Mouse (Mus musculus): Measurements from ENCODE around the gene Pkig.

Pkig gene

DNA sequence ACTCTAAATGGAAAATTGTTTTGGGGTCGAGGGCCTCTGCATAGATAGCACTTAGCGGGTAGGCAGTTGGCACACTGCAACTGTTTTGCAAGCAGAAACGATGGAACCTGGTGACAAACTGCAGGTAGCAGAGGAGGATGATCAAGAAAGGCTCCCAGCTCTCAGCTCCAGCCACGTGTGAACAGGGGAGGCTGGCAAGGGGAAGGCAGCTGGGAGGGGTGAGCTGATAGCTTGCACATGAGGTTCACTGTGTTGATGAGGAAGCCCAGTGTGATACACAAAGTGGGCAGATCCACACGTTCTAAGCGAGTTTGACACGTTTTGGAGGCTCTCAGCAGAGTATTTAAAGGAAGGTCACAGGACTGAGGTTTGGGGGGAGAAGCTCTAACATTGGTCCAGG, 54.3 kb downstream of the Pkig start:
- DNase-seq, result no peak

DNA sequence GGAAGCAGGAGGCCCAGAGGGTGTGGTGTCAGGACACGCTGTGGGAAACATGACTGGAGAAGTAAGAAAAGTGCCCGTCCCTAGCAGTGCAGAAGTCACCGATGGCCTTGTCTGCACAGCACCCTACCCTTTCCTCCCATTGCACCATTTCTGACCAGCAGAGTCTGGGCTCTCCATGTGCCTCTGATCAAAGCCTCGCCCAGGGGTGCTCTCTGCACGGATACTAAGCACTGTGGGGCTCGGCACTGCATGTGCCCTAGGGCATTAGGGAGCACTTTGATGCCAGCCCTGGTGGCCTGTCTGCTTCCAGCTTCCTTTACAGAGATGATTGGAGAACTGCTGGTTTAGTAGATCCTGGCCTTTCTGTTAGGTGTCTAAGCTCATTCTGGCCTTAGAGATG, 54.7 kb downstream of the Pkig start:
- DNase-seq, result no peak

DNA sequence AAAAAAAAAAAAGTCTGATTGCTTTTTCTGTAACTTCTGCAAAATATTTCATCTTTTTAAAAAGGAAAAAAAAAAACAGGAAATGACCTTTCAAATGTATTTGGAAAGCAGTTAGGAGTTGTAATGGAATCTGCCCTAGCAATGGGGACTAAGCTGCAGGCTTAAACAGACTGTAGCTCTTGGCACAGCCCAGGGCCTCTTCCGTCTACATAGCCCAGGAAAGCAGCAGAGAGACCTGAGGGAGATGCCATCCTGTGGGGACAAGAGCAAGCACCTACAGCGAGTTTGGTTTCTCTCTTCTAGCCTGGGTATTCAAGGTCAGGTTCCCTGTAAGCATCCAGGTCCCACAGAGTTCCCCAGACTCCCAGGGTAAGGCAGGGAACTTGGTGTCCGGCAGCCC, 55.2 kb downstream of the Pkig start:
- DNase-seq, result no peak

DNA sequence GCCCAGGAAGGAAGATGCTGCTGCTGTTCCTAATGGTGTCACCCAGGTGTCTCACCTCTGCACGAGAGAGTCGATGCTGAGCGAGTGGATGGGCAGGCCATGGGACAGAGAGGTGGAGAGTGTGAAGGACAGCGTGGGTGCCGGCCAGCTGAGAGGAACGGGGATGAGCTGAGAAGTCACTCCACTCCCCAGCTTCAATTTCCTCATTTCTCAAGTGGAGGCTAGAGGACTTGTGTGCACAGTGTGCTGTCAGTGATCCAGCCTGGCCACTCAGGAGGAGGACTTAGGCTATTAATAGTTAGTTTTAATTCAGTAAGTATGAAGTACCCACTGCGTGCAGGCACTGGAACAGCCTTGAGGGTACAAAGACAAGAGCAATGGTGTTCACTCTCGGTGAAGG, 58.3 kb downstream of the Pkig start:
- no peak for DNase-seq

DNA sequence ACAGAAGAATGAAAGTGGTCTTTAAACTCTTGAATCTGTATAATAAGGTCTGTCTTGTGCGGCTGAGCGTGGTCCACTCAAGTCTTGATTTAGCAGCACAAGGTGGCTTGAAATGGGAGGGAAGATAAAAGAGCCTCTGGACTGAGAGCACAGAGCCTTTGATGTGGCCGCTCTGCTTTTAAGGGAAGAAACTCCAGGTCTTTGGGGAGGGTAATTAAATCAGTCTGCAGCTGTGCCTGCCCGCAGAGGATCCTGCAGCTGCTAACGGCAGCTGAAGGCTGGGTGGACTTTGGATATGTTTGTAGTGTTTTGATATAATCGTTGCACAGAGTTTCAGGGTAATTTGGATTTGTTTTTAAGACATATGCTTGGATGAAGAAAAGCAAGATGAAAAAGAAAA, 58.7 kb downstream of the Pkig start:
- peak; percentile 74 for DNase-seq

DNA sequence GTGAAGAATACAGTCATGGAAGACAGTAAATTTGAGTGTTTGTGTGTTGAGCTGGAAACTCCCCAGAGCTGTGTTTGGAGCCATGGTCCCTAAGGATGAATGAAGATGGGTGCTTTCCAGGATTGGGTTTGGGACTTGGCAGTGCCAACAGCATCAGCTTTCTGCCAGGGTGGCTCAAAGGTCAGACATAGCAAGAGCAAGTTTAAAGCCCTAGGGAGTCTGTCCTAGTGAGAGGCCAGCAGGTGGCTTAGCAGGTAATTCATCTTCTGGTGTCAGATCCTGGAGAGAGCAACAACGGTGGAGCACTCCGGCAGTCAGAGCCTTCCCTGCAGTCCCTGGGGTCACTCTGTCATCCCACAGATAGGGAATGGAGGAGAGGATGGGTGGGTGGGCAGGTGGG, 60.3 kb downstream of the Pkig start:
- DNase-seq, result no peak

DNA sequence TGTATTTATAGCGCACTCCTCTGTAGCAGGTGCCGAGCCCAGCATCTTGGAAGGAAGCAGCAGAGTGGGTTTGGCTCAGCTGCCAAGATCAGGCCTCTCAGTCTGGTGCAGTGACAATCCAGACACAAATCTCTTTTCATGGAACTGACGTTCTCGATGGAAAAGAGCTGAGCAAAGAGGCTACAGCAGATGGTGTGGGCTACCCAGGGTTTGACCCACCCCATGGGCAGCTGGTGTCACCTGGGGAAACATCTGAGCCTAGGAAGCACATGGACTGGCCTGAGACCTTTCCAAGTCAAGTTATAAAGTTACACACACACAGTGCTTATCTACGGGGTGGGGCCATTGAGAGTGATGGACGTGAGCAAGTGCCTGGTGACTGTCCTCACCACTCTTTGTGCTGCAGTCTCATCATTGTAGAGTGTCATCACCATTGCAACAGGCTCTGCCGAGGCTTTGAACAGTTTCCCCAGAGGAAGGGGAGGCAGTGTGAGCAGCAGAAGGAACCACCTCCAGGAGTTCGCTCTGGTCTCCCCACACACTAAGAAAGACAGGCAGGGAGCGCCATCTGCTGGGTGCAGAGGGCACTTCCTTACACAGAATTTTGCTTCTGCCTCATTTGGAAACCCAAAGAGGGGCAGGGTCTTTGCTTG, 60.9 kb downstream of the Pkig start:
- DNase-seq, result peak; percentile 86

DNA sequence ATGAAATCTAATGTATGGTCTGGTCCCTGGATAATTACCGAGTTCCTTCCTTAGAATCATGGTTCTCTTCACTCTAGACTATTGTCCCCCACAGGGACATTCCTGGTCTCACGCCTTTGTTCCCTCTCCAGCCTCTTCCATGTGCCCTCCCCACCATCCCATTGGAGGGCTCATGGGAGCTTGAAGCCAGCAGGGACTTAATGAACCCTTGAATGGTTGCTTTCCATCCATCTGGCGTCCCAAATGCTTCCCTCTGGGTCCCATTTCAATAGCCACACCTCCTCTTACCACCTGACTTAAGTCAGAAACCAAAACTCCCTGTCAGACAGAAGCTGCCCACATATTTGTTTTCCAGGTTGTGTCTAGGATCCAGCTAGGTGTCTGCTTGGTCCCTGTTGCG, 61.4 kb downstream of the Pkig start:
- DNase-seq, result no peak

DNA sequence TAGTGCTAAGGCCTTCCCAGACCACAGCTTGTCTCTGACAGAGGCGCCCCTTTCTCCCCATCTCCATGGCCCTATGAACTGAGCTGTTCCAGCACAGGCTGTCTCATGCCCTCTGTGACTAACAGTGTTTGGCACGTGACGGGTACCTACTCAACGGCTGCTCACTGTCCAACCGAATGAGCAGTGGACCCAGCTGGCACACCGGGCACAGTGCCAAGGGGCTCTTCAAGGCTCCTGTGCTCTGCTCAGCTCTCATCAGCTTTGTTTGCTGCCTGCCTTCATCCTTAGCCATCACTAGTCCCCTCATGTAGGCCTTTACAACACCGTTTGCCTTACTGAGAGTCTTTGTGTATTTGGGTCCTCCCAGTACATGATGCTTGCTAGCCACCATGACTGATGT, 64.4 kb downstream of the Pkig start:
- no peak for DNase-seq

DNA sequence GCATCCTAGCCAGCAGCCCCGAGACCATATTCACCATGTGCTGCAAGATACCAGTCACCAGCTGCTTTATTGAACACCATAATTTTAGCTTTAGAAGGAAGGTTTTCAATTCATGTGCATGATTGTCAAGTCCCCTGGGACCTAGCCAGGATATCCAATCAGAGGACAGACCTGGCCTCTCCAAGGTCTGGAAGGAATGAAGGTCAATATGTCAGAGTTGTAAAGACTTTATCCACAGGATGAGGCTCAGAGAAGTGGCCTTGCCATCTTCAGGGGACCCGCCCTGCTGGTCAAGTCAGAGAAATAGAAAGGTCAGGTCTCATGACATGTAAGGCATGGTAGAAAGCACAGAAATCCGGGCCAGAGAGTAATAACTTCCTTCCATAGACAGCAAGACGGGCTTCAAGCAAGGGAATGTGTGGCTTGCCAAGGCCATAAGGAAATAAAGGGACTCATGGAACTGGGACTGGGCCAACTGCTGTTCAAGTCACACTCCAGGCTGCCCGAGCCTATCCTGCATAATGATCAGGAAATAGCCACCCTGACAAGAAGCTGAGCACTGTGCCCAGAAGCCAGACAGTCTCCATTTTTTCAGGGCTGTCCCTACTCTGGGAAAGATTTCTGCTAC, 68.7 kb downstream of the Pkig start:
- DNase-seq, result no peak

DNA sequence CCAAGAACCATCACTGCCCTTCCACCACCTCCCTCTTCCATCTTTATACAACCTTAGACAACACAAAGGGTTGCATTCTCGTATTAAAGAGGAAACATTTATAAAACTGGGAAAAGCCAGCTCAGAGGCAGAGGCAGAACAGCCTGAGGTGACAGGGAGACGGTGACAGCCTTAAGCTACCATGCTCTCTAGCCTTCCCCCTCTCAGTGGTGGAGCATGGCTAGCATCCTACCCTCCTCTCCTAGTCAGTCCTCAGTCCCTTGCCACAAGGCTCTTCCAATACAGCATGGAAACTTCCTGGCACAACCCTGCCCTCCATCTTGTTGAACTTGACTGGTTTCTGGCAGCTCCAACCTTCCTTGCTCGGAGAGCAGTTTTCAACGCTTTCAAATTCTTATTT, 70.1 kb downstream of the Pkig start:
- DNase-seq, result no peak

DNA sequence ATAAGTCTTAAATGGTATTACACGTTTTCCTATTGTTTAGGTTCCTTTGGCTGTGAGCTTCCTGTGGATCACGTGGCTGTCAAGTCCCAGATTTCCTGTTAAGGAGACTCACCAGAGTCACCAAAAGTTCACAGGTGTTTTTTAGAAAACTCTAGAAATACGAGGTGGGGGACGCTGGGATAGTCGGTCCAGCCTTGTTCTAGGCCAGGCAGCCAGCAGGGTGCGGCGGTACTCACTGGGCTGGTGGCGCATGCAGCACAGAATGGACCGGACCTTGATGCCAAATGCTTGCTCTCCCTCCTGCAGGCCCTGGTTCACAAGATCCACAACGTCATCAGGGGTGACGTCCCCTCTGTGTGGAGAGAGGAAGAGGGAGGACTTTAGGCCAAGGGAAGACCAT, 73.8 kb downstream of the Pkig start:
- DNase-seq, result no peak

DNA sequence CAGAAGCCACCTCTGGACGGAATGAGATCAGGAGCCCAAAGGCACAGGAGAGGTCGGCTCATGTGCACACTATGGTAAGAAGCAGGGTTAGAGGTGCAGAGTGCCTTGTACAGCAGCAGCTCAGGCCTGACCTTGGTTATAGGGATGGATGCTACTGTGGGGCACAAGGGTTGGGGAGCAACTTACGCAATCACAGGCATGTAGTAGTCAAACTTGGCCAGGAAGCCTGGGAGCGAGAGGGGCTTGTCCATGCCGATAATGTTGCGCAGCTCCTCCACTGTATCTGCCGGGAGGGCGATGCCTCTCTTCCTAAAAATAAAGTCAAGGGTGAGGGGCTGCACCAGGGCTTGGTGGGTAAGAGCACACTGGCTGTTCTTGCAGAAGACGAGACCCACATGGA, 77.0 kb downstream of the Pkig start:
- no peak for DNase-seq

DNA sequence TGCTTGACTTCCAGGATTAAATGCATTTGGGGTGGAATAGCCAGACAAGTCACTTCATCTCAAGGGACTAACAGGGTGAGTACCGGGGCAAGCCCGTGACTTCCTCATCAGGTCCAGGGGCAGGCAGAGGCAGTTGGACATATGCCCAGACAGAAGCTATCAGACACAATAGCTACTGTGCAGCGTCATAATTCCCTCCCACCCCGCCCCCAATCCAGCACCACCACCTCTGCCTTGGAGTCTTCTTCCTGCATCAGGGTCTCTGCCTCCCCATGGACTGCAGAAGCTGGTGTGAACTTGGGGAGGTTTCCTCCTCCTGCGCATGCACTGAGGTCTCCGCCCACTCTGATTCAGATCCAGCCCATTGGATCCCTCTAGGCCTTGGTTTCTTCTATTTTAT, 77.8 kb downstream of the Pkig start:
- DNase-seq, result no peak

DNA sequence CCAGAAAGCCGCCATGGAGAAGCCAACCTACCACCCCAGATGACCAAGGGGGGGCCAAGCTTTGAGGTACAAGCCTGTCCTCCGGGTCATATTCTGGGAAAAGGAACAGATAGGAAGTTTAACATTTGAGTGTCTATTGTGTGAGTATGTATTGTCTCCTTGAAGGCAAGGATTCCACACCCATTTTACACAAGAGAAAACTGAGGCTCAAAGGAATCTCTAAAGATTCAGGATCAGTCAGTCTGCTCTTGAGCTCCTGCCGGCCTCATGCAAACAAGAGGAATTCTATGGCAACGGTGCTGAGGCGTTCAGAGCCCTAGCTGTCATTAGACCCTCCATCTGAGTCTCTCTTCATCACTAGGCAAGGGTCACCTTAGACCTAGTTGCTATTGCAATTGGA, 84.5 kb downstream of the Pkig start:
- no peak for DNase-seq

DNA sequence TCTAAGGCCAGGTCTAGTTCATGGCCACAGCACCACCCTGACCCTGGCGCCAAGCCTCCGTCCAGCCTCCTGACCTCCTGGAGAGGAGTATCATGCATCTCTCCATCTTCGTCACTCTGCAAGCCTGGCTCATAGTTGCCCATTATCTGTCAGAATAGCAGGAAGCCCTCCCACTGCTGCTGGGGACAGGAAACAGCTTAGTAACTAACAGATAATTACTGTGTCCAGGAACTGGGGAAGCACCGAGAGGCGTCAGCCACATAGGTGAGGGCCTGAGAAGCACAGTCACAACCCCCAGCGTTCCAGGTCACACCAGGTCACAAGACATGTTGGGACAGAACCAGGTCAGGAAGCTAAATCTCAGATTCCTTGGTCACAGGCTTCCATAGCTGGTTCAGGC, 85.2 kb downstream of the Pkig start:
- DNase-seq, result no peak

DNA sequence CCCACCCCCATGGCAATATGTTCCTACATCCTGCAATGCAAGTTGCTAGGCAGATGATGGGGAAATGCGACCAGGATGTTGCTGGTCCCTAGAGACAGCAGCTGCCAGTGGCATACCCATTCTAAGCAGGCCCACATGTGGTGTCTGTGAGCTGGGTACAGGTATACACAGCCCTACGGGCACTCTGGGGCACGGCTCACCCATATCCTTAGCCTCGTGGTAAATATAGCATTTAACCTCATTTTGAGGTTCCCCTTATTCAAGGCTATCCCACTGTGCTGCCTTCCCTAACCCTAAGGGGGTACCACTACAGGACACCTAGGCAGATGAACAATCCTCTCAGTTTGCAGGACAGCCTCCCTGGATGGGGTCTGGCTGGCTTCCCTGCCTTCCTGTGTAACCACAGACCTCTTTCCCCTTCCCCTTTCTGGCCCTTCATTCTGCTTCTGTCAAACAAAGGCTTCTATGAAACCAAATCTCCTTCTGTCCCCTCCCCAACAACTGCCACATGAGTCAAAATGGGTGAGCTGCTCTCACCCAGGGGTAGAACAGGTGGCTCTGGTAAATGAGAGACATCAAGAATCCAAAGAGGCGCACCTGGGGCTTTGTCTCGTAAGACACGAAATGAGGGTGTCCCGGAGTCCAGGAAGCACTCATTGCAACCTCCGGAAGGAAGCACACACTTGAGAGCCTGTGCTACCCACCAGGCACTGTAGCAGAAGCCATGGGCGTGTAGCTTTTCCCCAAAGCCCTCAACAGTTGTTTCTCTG, 86.8 kb downstream of the Pkig start:
- DNase-seq, result no peak

DNA sequence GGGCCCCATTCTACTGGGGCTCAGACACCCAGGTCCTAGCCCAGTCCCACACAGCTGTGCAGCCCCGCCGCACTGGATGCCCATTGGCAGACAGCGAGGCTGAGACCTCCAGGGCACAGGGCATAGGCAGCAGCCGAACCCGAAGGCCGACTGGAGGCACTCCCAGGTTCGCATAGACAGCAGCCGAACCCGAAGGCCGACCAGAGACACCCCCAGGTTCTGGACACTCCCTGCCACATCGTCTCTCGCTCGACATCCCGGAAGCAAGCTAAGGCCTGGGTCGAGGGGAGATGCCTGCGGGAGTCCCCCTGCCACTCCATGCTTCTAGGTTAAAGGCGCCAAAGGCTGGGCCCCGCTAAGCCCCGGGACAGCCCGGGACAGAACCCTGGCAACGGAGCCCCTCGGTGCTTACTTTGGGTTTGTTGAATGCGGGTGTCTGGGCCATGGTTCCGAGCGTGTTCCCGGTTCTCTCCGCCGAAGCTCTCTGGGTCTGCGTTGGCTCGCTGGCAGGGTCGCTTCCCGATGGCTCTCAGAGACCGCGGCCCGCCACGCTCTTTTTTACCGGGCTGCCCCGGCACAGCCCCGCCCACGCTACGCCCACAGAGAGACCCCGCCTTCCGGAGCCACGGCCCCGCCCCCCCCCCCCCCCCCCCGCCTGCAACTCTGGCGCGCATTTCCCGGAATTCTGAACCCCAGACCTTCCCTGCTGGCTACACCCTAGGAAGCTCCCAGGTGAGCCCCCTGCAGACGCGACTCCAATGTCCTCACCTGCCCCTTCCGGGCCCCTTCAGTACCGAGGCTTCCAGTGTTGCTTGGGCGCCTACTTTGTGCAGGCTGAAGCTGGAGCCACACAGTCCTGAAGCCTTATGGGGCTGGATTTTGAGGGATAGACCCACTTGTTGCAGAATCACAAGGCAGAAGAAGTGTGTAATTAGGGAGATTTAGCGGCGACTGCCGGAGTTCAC, 91.7 kb downstream of the Pkig start, which contains the start of gene Ada:
Gene Ada, minus strand, starts transcription at position 593 of the 965 bp plus-strand sequence.
- peak; percentile 85 for DNase-seq

DNA sequence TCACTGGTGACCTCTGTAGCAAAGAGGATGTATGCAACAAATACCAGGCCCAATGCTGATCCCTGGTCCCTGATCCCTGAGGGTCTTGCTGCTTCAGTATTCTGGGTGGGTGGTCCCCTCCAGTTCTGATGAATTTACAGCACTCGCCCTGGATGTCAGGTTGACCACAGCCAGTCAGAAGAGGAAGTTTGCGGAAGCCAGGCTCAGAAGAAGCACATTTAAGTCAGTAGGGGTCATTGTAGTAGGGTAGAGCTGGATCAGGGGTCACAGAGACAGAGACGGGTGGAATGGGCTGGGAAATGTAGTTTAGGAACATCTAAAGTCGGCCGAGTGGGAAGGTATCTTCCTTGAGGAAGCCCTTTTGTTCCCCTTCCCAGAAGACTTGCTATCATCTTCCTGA, 96.0 kb downstream of the Pkig start:
- DNase-seq, result no peak

DNA sequence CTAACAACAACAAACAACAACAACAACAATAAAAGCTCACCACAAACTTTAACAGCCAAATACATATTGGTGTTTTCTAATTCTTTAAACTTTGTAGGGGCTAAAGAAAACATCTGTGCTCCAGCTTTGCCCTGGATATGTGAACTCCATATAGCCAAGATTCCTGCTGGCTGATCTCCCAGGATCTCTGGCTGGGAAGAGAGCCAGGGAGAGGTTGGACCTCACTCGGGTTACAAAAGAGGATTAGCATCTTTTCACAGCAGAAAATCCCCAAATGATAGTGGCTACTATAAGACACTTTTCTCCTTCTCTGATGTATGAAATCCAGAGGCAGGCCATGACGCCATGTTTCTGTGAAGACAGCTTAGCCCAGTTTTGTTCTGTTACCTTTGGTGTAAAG, 98.5 kb downstream of the Pkig start:
- no peak for DNase-seq

DNA sequence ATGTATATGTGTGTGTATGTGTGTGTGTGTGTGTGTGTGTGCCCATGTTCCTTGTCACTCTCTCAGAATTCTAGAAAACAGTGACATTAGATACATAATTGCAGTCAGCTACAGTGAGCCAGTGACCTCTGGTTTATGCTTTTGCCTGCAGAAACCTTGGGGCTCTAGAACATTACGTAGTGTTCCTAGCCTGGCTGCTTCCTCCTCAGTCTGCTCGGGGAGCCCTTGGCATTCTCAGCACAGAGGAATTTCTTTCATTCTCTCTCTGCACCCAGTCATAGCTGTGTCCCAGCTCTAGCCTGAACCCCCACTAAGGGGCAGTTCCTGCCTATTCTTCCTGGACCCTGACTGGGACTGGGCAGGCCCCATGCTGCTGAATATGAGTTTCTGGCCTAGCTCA, 100.0 kb downstream of the Pkig start:
- DNase-seq, result no peak

DNA sequence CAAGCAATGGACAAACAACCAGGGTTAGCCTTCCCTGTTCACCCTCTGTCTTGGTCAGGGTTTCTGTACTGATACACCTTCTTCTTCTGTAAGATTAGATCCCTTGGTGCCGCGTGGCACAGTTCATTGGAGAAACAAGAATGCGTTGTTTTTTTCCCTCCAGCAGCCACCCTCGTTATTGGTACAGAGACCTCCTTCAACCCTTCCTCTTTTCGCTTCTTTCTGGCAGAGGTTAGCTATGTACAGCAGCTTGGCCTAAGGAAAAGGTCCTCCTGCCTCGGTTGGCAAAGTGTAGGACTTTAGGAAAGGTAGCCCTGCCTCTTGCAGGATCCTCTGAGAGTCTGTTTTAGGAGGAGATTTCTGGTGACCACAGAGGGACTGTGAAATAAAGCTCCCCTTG, 102.4 kb downstream of the Pkig start:
- DNase-seq, result no peak

DNA sequence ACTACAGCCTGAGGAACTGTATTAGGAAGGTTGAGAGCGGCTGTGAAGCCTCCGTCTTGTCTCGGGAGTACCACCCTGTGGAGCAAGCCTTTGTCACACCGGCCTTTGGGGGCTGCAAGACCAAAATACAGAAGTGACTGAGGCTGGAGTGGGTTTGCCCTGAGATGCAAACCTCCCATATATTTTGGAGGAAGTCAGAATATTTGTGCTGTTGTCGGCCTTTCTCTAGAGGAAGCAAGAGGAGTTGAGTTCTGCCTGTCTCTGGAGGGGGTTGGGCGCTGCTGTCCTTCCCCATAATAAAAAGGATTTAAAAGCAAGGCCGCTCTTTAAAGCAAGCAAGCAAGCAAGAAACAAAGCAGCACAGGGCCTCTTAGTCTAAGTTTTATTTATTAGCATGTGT, 103.2 kb downstream of the Pkig start:
- no peak for DNase-seq

Measured in embryo, embryonic 11 days (tissue).